Mouse (Mus musculus): ENCODE results near the gene Clpp. TPM values are rescaled to one million over a fixed set of nuclear protein-coding genes. Genes with fewer than 3 reads are reported as not detected.

Clpp gene
- polyA plus RNA-seq, 2 experiments = 139 to 150 TPM

- WGBS = 79% methylated on average over 3 of the region's 3 CpGs
- Histone ChIP-seq H3K9me3 (ENCODE audit: control insufficient read depth, low read length) (no peaks in the 10 kb centered on the region), H3K27me3 (ENCODE audit: control insufficient read depth, insufficient read depth, low read length) (no peaks in the 10 kb centered on the region), H3K27ac (replicated peaks; ENCODE audit: low read depth, low read length) (no peak overlapping the region), H3K4me3 (replicated peaks; ENCODE audit: low read length) (no peak overlapping the region), H3K4me1 (ENCODE audit: control insufficient read depth, insufficient read depth, low read length) (peaks cover 5% of the 10 kb centered on the region; the same call in 1 of the 2 replicates), H3K9ac (ENCODE audit: low read depth, low read length, severe bottlenecking) (no peak overlapping the region), H3K4me2 (replicated peaks; ENCODE audit: low read depth, low read length, severe bottlenecking) (no peak overlapping the region), H3K36me3 (ENCODE audit: control insufficient read depth, insufficient read depth, low read length) (0 out of 2 replicates have a peak, but pooled peaks cover under 1% of the 10 kb centered on the region)
- no peak for TF ChIP-seq POLR2A (IDR thresholded peaks at IDR 0.05; ENCODE audit: borderline replicate concordance, extremely low read depth, insufficient read depth, insufficient read length)
- DNase-seq (ENCODE audit: low spot score) (no peak), ATAC-seq (ENCODE audit: low FRiP score, low read depth) (no peak)
These were observed 3.9 kb upstream of the Clpp start for GRCm38 (mm10) chr17:56986105-56986805.

- Histone ChIP-seq H3K9me3 (ENCODE audit: control insufficient read depth, low read length) (no peaks in the 10 kb centered on the region), H3K27me3 (ENCODE audit: control insufficient read depth, insufficient read depth, low read length) (no peaks in the 10 kb centered on the region), H3K36me3 (ENCODE audit: control insufficient read depth, insufficient read depth, low read length) (peaks cover 17% of the 10 kb centered on the region), H3K4me2 (replicated peaks; ENCODE audit: low read depth, low read length, severe bottlenecking) (no peak overlapping the region), H3K9ac (ENCODE audit: low read depth, low read length, severe bottlenecking) (no peak overlapping the region), H3K27ac (replicated peaks; ENCODE audit: low read depth, low read length) (no peak overlapping the region), H3K4me1 (ENCODE audit: control insufficient read depth, insufficient read depth, low read length) (peaks cover 5% of the 10 kb centered on the region; the same call in 1 of the 2 replicates), H3K4me3 (replicated peaks; ENCODE audit: low read length) (no peak overlapping the region)
- TF ChIP-seq POLR2A (IDR thresholded peaks at IDR 0.05; ENCODE audit: borderline replicate concordance, extremely low read depth, insufficient read depth, insufficient read length) = no peak
- DNase-seq (ENCODE audit: low spot score) (no peak), ATAC-seq (ENCODE audit: low FRiP score, low read depth) (no peak)
- WGBS = 78% methylated on average over 7 of the region's 7 CpGs
These were observed 1.7 kb upstream of the Clpp start for GRCm38 (mm10) chr17:56988441-56988840.

GRCm38 (mm10) chr17:56988921-56989430 is 1.1 kb upstream of the Clpp start:
- H3K27me3 ChIP-seq (ENCODE audit: control insufficient read depth, insufficient read depth, low read length) = no peaks in the 10 kb centered on the region
- peak overlapping the region; percentile 91 for H3K4me3 ChIP-seq (replicated peaks; ENCODE audit: low read length)
- WGBS = 71% methylated on average over 7 of the region's 7 CpGs
- H3K9ac ChIP-seq (ENCODE audit: low read depth, low read length, severe bottlenecking) = no peak overlapping the region
- peak overlapping the region; percentile 86 for H3K4me2 ChIP-seq (replicated peaks; ENCODE audit: low read depth, low read length, severe bottlenecking)
- H3K9me3 ChIP-seq (ENCODE audit: control insufficient read depth, low read length) = no peaks in the 10 kb centered on the region
- peaks cover 5% of the 10 kb centered on the region; the same call in 1 of the 2 replicates for H3K4me1 ChIP-seq (ENCODE audit: control insufficient read depth, insufficient read depth, low read length)
- no peak overlapping the region for H3K27ac ChIP-seq (replicated peaks; ENCODE audit: low read depth, low read length)
- no peak for TF ChIP-seq POLR2A (IDR thresholded peaks at IDR 0.05; ENCODE audit: borderline replicate concordance, extremely low read depth, insufficient read depth, insufficient read length)
- H3K36me3 ChIP-seq (ENCODE audit: control insufficient read depth, insufficient read depth, low read length) = peaks cover 22% of the 10 kb centered on the region
- ATAC-seq (ENCODE audit: low FRiP score, low read depth) (no peak), DNase-seq (ENCODE audit: low spot score) (no peak)

- H3K4me2 ChIP-seq (replicated peaks; ENCODE audit: low read depth, low read length, severe bottlenecking) = peak overlapping the region; percentile 86
- WGBS = 4% methylated on average over 25 of the region's 25 CpGs
- H3K27me3 ChIP-seq (ENCODE audit: control insufficient read depth, insufficient read depth, low read length) = no peaks in the 10 kb centered on the region
- H3K27ac ChIP-seq (replicated peaks; ENCODE audit: low read depth, low read length) = peak overlapping the region; percentile 55; the same call in 1 of the 2 replicates
- no peak for TF ChIP-seq POLR2A (IDR thresholded peaks at IDR 0.05; ENCODE audit: borderline replicate concordance, extremely low read depth, insufficient read depth, insufficient read length)
- DNase-seq (ENCODE audit: low spot score) = peak; percentile 90
- peaks cover 5% of the 10 kb centered on the region; the same call in 1 of the 2 replicates for H3K4me1 ChIP-seq (ENCODE audit: control insufficient read depth, insufficient read depth, low read length)
- H3K9me3 ChIP-seq (ENCODE audit: control insufficient read depth, low read length) = no peaks in the 10 kb centered on the region
- H3K4me3 ChIP-seq (replicated peaks; ENCODE audit: low read length) = peak overlapping the region; percentile 91
- peak overlapping the region; percentile 87 for H3K9ac ChIP-seq (ENCODE audit: low read depth, low read length, severe bottlenecking)
- peaks cover 29% of the 10 kb centered on the region for H3K36me3 ChIP-seq (ENCODE audit: control insufficient read depth, insufficient read depth, low read length)
- ATAC-seq (ENCODE audit: low FRiP score, low read depth) = peak; percentile 93
These were observed 514 bp upstream of the Clpp start for GRCm38 (mm10) chr17:56989467-56990114.

GRCm38 (mm10) chr17:56990966-56991365 is 861 bp downstream of the Clpp start:
- Histone ChIP-seq H3K4me2 (replicated peaks; ENCODE audit: low read depth, low read length, severe bottlenecking) (peak overlapping the region; percentile 86), H3K36me3 (ENCODE audit: control insufficient read depth, insufficient read depth, low read length) (peaks cover 42% of the 10 kb centered on the region), H3K4me3 (replicated peaks; ENCODE audit: low read length) (peak overlapping the region; percentile 91), H3K9ac (ENCODE audit: low read depth, low read length, severe bottlenecking) (peak overlapping the region; percentile 87), H3K27ac (replicated peaks; ENCODE audit: low read depth, low read length) (no peak overlapping the region), H3K4me1 (ENCODE audit: control insufficient read depth, insufficient read depth, low read length) (peaks cover 5% of the 10 kb centered on the region; the same call in 1 of the 2 replicates), H3K9me3 (ENCODE audit: control insufficient read depth, low read length) (no peaks in the 10 kb centered on the region), H3K27me3 (ENCODE audit: control insufficient read depth, insufficient read depth, low read length) (no peaks in the 10 kb centered on the region)
- 71% methylated on average over 2 of the region's 2 CpGs for WGBS
- no peak for ATAC-seq (ENCODE audit: low FRiP score, low read depth)
- no peak for DNase-seq (ENCODE audit: low spot score)
- no peak for TF ChIP-seq POLR2A (IDR thresholded peaks at IDR 0.05; ENCODE audit: borderline replicate concordance, extremely low read depth, insufficient read depth, insufficient read length)
